20 mouse cellular contexts compared by ENCODE assay signal in the genomic region with DNA sequence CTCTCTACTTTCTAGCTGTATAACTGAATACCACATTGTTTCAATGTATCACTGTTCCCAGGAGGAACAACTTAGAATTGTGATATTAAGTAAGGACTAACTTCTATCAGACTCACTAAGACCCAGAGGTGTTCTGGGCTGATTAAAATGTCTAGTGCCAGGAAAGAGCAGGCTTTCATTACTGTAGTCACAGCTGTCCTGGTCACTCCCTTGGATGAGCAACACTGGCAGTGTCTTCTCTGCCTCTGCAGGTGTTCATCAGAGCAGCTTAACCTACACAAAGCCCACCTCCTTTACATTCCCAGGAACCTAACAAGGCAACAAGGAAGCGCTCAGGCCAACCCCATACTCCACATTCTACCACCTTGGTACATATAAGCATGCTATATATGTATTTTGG.
"Had no signal": no experiment of that assay in that cellular context is flagged by ENCODE, and none has a peak within 500 bp of the region (broad histone marks: within the 10 kb centered on the region; RNA-seq: fewer than 3 reads in every experiment).

No protein-coding gene starts in this region.

- H3K27me3 ChIP-seq: limb, embryonic 13.5 days; midbrain, embryonic 13.5 days had no signal

- H3K4me1 ChIP-seq: limb, embryonic 10.5 days had no signal

- H3K4me3 ChIP-seq: limb, embryonic 10.5 days; limb, embryonic 13.5 days; midbrain, embryonic 10.5 days; midbrain, embryonic 13.5 days had no signal

- ATAC-seq: liver, postnatal 0 days; lung, postnatal 0 days; midbrain, embryonic 13.5 days; midbrain, embryonic 16.5 days had no signal

- H3K27ac ChIP-seq: limb, embryonic 10.5 days; limb, embryonic 13.5 days; liver, embryonic 14.5 days; macrophage; midbrain, embryonic 10.5 days; midbrain, embryonic 13.5 days; stomach, postnatal 0 days had no signal

- H3K4me2 ChIP-seq: limb, embryonic 13.5 days; lung, embryonic 14.5 days; midbrain, embryonic 13.5 days had no signal

- DNase-seq: kidney, adult 9 months; kidney, postnatal 4 days; liver; liver, postnatal 0 days; right cerebral cortex, adult 18-20 months; right cerebral cortex, postnatal 14 days; right cerebral cortex, postnatal 4 days; thymus, adult 2 months; thymus, postnatal 14 days; thymus, postnatal 4 days had no signal

- H3K9me3 ChIP-seq: limb, embryonic 10.5 days; limb, embryonic 13.5 days; midbrain, embryonic 10.5 days; midbrain, embryonic 13.5 days had no signal

- H3K9ac ChIP-seq: limb, embryonic 13.5 days; liver, embryonic 14.5 days; liver, postnatal 0 days; lung, embryonic 14.5 days; midbrain, embryonic 13.5 days had no signal
